Mouse (Mus musculus) embryo, embryonic 9.5 days (tissue): ENCODE measurements around the gene Kcna10.

Source experiments
- DNase-seq: peaks from one replicate; pipeline ENCODE4 v3.0.0-alpha.2; 2017; ENCODE audit errors: extremely low spot score

The Kcna10 gene

GRCm38 (mm10) chr3:107201310-107202180 is 18.7 kb downstream of the Kcna10 start:
- no peak for DNase-seq

- DNase-seq: no peak
These were observed 21.6 kb downstream of the Kcna10 start for GRCm38 (mm10) chr3:107204413-107204812.

GRCm38 (mm10) chr3:107205170-107205569 is 22.3 kb downstream of the Kcna10 start:
- no peak for DNase-seq

- peak; percentile 57 for DNase-seq
These were observed 23.1 kb downstream of the Kcna10 start for GRCm38 (mm10) chr3:107205994-107206393.

GRCm38 (mm10) chr3:107206490-107207150 is 23.8 kb downstream of the Kcna10 start:
- DNase-seq: no peak

- DNase-seq: peak; percentile 15
These were observed 24.9 kb downstream of the Kcna10 start for GRCm38 (mm10) chr3:107207625-107208253.

- DNase-seq: no peak
These were observed 31.8 kb downstream of the Kcna10 start for GRCm38 (mm10) chr3:107214606-107215005.

- no peak for DNase-seq
These were observed 33.7 kb downstream of the Kcna10 start for GRCm38 (mm10) chr3:107216400-107217100.

GRCm38 (mm10) chr3:107217101-107217480 is 34.2 kb downstream of the Kcna10 start:
- no peak for DNase-seq

- DNase-seq: no peak
These were observed 35.7 kb downstream of the Kcna10 start for GRCm38 (mm10) chr3:107218572-107218971.

GRCm38 (mm10) chr3:107221608-107222007 is 38.8 kb downstream of the Kcna10 start, which contains the start of gene Cym:
Gene Cym (minus strand): TSS chr3:107221732.
- no peak for DNase-seq

GRCm38 (mm10) chr3:107223230-107223629 is 40.4 kb downstream of the Kcna10 start:
- DNase-seq: no peak

GRCm38 (mm10) chr3:107225820-107226219 is 43.0 kb downstream of the Kcna10 start:
- no peak for DNase-seq

GRCm38 (mm10) chr3:107229221-107229620 is 46.4 kb downstream of the Kcna10 start:
- DNase-seq: no peak

GRCm38 (mm10) chr3:107229822-107230221 is 47.0 kb downstream of the Kcna10 start:
- DNase-seq: no peak

GRCm38 (mm10) chr3:107230527-107230926 is 47.7 kb downstream of the Kcna10 start, which contains the start of gene A630076J17Rik:
Gene A630076J17Rik (plus strand): TSS chr3:107230614.
- no peak for DNase-seq

- DNase-seq: no peak
These were observed 48.3 kb downstream of the Kcna10 start for GRCm38 (mm10) chr3:107231202-107231601.

- peak; percentile 83 for DNase-seq
These were observed 50.5 kb downstream of the Kcna10 start for GRCm38 (mm10) chr3:107233351-107233813.

GRCm38 (mm10) chr3:107233945-107234344 is 51.1 kb downstream of the Kcna10 start:
- no peak for DNase-seq

GRCm38 (mm10) chr3:107238051-107238450 is 55.2 kb downstream of the Kcna10 start:
- peak; percentile 12 for DNase-seq

GRCm38 (mm10) chr3:107238471-107238980 is 55.7 kb downstream of the Kcna10 start:
- no peak for DNase-seq
